Mouse (Mus musculus): ENCODE data around the gene Rnaseh1. TPM values are rescaled to one million over a fixed set of nuclear protein-coding genes. Genes with fewer than 3 reads are reported as not detected.

The Rnaseh1 gene
- 1.9 TPM for polyA plus RNA-seq (2014; fragmentation: Illumina TruSeq; extraction: RNeasy Lipid Tissue Mini Kit (QIAGEN cat#74804); ENCODE audit: low read depth, low replicate concordance)

DNA sequence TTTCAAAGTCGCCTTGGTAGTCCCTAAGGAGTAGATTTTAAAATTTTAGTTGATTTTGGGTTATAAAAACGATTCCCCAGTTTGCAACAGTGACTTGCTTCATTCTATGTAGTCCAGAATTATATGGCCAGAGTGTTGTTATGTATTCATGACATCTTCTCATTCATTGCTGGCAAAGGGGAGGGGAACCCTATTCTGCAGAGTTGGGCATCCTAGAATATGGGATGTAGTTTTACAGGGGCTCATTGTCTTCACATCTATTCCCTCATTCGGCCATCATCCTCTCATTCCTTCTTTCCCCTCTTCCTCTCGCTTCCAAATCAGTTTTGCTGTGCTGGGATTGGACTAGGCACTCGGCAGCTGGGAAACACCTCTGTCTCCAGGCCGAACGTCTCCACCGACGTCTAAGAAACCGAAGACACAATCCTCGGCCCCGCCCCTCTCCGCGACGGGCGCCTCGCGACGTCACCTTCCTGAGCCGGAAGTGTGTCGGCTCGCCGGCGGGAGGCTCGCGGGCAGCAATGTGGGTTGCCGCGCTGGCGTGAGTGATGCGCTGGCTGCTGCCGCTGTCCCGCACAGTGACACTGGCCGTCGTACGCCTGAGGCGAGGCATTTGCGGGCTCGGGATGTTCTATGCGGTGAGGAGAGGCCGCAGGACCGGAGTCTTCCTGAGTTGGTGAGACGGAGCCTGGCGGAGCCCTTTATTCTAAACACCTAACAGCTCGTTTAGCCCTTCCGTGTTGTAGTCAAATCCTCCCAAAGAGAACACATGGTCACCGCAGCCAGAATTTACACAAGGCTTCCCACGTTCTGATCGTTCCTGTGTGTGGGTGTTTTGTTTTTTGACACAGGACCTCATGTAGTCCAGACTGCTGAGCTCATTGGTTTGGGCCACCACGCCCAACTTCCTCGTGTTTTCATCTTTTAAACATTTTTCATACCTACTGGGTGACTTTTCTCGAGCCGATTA is at the start of gene Rnaseh1:
Gene Rnaseh1 (plus strand): TSS at position 462 of the 970 bp plus-strand sequence.

DNA sequence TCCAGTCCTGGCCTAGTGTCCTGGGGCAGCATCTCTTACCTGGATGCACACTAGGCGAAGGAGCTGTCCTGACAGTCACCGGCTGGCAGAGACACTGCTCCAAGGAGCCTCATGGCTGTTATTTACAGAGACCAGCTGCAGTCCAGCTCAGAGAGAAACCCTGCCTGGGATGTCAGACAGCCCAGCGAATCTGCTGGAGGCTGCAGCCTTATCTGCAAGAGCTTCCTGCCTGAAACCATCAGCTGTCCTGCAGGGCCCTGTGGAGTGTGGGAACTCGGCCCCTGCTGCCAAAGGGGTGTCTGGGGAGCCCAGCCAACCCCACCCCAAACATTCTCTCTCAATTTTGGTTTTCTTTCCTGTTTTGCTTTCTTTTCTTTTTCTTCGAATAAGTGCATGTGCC is 26.2 kb upstream of the Rnaseh1 start, which contains the start of gene Colec11:
Gene Colec11 (minus strand): TSS at position 183 of the 400 bp plus-strand sequence.

DNA sequence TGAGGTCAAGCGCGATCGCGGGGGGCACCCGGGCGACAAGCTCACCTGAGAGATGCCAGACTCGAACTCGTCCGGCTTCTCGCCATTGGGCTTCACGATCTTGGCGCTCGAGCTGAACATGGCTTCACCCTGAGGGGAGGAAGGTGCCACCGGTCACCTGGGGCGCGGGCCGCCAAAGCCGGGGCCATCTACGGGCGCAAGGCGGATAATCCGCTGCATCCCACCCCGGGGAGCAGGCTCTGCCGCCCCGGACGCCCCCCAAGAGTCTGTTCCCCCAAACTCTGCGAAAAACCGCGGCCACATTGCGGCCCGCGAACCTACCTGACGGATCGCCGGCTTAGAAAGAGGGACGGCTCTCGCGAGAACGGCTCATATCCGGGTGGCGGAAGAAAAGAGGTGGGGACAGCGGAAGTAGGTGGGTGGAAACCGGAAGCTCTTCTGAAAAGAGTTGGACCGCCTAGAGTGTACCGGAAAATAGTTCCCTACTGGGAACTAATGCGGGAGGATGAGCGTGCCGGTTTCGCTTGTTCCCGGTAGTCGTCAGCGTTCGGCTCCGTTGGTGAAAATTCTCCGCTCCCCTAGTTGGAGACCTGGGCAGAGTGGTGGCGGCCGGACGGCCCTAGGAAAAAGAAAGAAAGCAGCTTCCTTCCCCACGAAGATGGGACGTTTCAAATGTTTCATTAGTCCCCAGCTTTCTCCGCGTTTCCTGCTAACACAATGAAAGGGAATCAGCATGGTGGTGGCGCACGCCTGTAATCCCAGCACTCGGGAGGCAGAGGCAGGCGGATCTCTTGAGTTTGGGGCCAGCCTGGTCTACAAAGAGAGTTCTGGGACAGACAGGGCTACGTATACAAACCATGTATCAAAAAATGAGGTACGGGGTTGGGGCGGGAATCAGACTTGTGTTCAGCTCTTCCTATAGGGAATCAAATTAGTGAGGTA is 13.6 kb upstream of the Rnaseh1 start, which contains the start of gene Rps7:
Gene Rps7 (minus strand): TSS at position 419 of the 942 bp plus-strand sequence.

DNA sequence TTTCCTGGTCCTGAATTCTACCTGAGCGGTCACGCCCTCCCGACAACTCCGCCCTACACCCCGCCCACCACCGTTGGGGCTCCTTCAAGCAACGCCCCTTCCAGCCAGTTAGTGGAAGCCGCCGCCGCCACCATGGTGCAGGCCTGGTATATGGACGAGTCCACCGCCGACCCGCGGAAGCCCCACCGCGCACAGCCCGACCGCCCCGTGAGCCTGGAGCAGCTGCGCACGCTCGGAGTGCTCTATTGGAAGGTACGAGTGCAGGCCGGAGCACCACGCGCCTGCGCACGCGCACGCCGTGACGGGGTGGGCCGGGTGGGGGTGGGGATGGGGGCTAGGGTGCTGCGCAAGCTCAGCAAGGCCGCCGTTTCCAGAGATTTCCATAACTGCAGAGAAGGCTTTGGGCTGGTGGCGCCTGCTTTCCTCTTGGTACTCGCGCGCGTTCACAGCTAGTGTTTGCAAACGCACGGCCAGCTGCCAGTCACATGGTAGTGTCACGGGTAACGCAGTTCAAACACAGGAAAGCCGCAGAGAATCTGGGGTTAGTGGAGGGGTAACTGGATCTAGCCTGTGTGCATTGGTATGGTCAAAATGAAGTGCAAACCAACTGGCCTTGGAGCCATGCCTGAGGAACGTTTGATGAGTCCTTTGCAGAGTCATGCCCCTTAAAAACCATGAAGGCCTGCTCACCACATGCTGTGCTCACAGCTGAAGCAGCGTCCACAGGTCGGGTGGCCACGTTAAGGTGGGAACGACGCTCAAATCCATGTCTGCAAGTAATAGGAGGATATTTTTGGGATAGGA is 25.9 kb downstream of the Rnaseh1 start, which contains the start of gene Adi1:
Gene Adi1 (plus strand): TSS at position 111 of the 804 bp plus-strand sequence.

Other genes starting within 250 kb of the Rnaseh1 start
- not detected for gene Dcdc2c, start 97.2 kb upstream of the Rnaseh1 start, polyA plus RNA-seq (2014; fragmentation: Illumina TruSeq; extraction: RNeasy Lipid Tissue Mini Kit (QIAGEN cat#74804); ENCODE audit: low read depth, low replicate concordance)
- not detected for gene Allc, start 67.1 kb upstream of the Rnaseh1 start, polyA plus RNA-seq (2014; fragmentation: Illumina TruSeq; extraction: RNeasy Lipid Tissue Mini Kit (QIAGEN cat#74804); ENCODE audit: low read depth, low replicate concordance)
- gene Colec11, start 26.2 kb upstream of the Rnaseh1 start, polyA plus RNA-seq (2014; fragmentation: Illumina TruSeq; extraction: RNeasy Lipid Tissue Mini Kit (QIAGEN cat#74804); ENCODE audit: low read depth, low replicate concordance) = 0.82 TPM
- 486 TPM for gene Rps7, start 13.6 kb upstream of the Rnaseh1 start, polyA plus RNA-seq (2014; fragmentation: Illumina TruSeq; extraction: RNeasy Lipid Tissue Mini Kit (QIAGEN cat#74804); ENCODE audit: low read depth, low replicate concordance)
- gene Adi1, start 25.6 kb downstream of the Rnaseh1 start, polyA plus RNA-seq (2014; fragmentation: Illumina TruSeq; extraction: RNeasy Lipid Tissue Mini Kit (QIAGEN cat#74804); ENCODE audit: low read depth, low replicate concordance) = 231 TPM
- 22.0 TPM for gene Trappc12, start 100.9 kb downstream of the Rnaseh1 start, polyA plus RNA-seq (2014; fragmentation: Illumina TruSeq; extraction: RNeasy Lipid Tissue Mini Kit (QIAGEN cat#74804); ENCODE audit: low read depth, low replicate concordance)
- 2.0 TPM for gene Eipr1, start 102.2 kb downstream of the Rnaseh1 start, polyA plus RNA-seq (2014; fragmentation: Illumina TruSeq; extraction: RNeasy Lipid Tissue Mini Kit (QIAGEN cat#74804); ENCODE audit: low read depth, low replicate concordance)

Data from adrenal gland, adult 10 weeks (tissue).